Mouse (Mus musculus) liver, adult 2 months (tissue): Measurements from ENCODE around the gene Igsf3. TPM values are rescaled to one million over a fixed set of nuclear protein-coding genes. Genes with fewer than 3 reads are reported as not detected.

Source experiments
- DNase-seq: peaks from one replicate; pipeline ENCODE4 v3.0.0-alpha.2; 2011; ENCODE audit warnings: low read depth, low spot score; ENCODE audit errors: extremely low read depth
- H3K27ac ChIP-seq: fragments of 200-500 bp; replicated peaks from 2 replicates; pipeline ENCODE4 v1.5.1; 2012; ENCODE audit warnings: low read depth, mild to moderate bottlenecking, control low read depth, inconsistent platforms, low read length; ENCODE audit not compliant: insufficient read depth
- H3K27me3 ChIP-seq: fragments of 200-500 bp; 2 replicates; pipeline ENCODE4 v1.6.1; 2012; ENCODE audit warnings: mild to moderate bottlenecking, moderate library complexity, low read length, inconsistent platforms; ENCODE audit not compliant: control insufficient read depth, insufficient read depth
- H3K36me3 ChIP-seq: fragments of 200-500 bp; 2 replicates; pipeline ENCODE4 v1.6.1; 2012; ENCODE audit warnings: low read length, inconsistent platforms; ENCODE audit not compliant: control insufficient read depth, insufficient read depth
- H3K4me1 ChIP-seq: fragments of 200-500 bp; 2 replicates; pipeline ENCODE4 v1.6.1; 2011; ENCODE audit warnings: low read length; ENCODE audit not compliant: control insufficient read depth, insufficient read depth
- H3K4me3 ChIP-seq: fragments of 200-500 bp; 2 replicates; pipeline ENCODE4 v1.5.1; 2011; ENCODE audit warnings: low read depth, mild to moderate bottlenecking, control low read depth, low read length, moderate library complexity; ENCODE audit not compliant: insufficient read depth
- H3K79me2 ChIP-seq: fragments of 200-500 bp; 2 replicates; pipeline ENCODE4 v1.6.1; 2012; ENCODE audit warnings: inconsistent platforms, mild to moderate bottlenecking, low read length, moderate library complexity; ENCODE audit not compliant: control insufficient read depth, insufficient read depth
- H3K9ac ChIP-seq: fragments of 200-500 bp; 2 replicates; pipeline ENCODE4 v1.6.1; 2012; ENCODE audit warnings: low read depth, mild to moderate bottlenecking, control low read depth, inconsistent platforms, low read length
- CTCF ChIP-seq: fragments of 200-500 bp; IDR thresholded peaks from 2 replicates; pipeline ENCODE4 v1.5.1; 2011; ENCODE audit warnings: low read depth, low read length, control low read depth
- POLR2A ChIP-seq: fragments of 200-500 bp; IDR thresholded peaks from 2 replicates; pipeline ENCODE4 v1.6.1; 2011; ENCODE audit warnings: low read length, control low read depth; ENCODE audit not compliant: insufficient read depth; ENCODE audit errors: extremely low read depth
- WGBS: fragments of 180-500 bp; shearing (Covaris S2); methylation state at CpG from one replicate; pipeline ENCODE4 v1.1.7; 2018; 5-methylcytosine and 5-hydroxymethylcytosine counted together
- polyA plus RNA-seq: library from polyadenylated mRNA; depleted of rRNA; stranded (reverse); fragments of >200 nt; gene quantifications from 2 replicates; pipeline ENCODE4 v1.2.3, GENCODE M21; 2012; rRNA removed
- total RNA-seq: library from RNA; depleted of rRNA; stranded (reverse); fragments of >200 nt; gene quantifications from 2 replicates; pipeline ENCODE4 v1.2.3, GENCODE M21; 2014; rRNA removed

Igsf3 gene
- total and polyA plus RNA-seq, 2 experiments, result 0.24 to 0.37 TPM

DNA sequence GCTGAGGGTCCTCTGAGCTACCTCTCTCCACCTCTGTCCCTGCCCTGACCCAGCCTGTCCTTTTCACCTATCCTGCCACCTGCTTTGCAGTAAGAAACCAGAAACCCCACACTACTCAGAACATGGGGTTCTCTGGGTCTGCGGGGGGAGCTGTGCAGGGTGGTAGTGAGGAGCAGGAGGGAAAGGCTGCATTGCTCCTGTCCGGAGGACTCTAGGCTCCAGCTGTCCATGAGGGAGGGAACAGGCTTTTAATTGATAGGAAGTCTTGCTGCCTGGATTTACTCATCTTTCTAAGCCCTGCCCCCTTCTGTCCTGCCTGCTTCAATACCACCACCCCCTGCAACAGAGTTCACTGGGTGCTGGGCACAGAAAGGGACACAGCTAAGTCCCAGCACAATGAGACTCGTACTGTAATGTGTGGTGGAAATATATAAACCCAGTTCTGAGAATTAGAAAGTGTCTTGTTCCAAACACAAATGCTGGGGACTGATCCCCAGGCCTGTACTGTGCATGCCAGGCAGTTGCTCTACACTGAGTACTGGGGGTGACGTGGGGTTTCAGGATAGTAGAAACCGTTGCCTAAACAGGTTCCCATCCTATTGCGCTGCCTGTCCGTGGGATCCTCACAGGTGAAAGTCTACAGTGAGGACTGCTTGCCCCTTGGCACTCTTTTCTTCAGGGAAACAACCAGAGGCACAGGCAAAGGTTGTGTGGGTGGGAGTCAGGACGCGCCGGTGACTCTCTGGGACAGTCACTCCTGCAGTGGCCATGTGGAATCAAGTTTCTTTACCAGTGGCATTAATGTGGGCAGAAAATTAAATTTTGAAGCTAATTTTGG, 133.0 kb downstream of the Igsf3 start:
- TF ChIP-seq POLR2A (no peak), CTCF (no peak)
- Histone ChIP-seq H3K9ac (peak overlapping the region; percentile 46), H3K27ac (peak overlapping the region; percentile 41), H3K27me3 (no peaks in the 10 kb centered on the region), H3K4me3 (no peak overlapping the region), H3K36me3 (no peaks in the 10 kb centered on the region), H3K79me2 (no peaks in the 10 kb centered on the region; the same call in 1 of the 2 replicates), H3K4me1 (peaks cover 29% of the 10 kb centered on the region)
- WGBS, result 38% methylated on average over 10 of the region's 10 CpGs
- peak; percentile 56 for DNase-seq

DNA sequence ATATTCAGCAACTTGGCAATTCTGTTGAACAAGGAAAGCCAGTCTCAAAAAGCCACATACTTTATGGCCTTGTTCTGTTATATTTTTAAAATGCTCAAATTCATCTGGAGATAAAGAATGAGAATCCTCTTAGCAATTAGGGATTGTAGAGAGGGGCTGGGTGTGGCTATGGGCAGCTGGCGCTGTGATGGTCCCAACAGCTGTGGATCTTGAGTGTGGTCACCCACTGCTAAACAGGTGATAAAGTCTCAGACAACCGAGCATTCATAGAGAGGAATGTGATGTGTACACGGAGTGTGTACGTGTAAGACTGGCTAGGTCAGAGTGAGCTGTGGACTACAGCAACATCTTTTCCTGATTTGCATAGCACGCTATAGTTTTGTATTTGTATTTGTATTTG, 133.7 kb downstream of the Igsf3 start:
- Histone ChIP-seq H3K9ac (no peak overlapping the region), H3K4me1 (peaks cover 32% of the 10 kb centered on the region)
- TF ChIP-seq POLR2A (no peak), CTCF (no peak)

More for the DNA sequence above, 133.7 kb downstream of the Igsf3 start:
- Histone ChIP-seq H3K27me3 (no peaks in the 10 kb centered on the region), H3K79me2 (no peaks in the 10 kb centered on the region; the same call in 1 of the 2 replicates), H3K36me3 (no peaks in the 10 kb centered on the region), H3K4me3 (no peak overlapping the region), H3K27ac (no peak overlapping the region)
- 95% methylated on average over 5 of the region's 5 CpGs for WGBS
- no peak for DNase-seq

Other genes with a start within 250 kb of the Igsf3 start
- gene Cd2, start 89.1 kb upstream of the Igsf3 start, total RNA-seq, result 0.87 and 1.0 TPM in 2 replicates
- 0.33 and 0.45 TPM in 2 replicates for gene Cd2, start 89.1 kb upstream of the Igsf3 start, polyA plus RNA-seq
- gene Atp1a1, start 227.6 kb downstream of the Igsf3 start, total RNA-seq, result 163 and 184 TPM in 2 replicates
- 159 and 183 TPM in 2 replicates for gene Atp1a1, start 227.6 kb downstream of the Igsf3 start, polyA plus RNA-seq